Mouse (Mus musculus) testis, adult 2 months (tissue): ENCODE measurements around the gene Foxn3. TPM values are rescaled to one million over a fixed set of nuclear protein-coding genes. Genes with fewer than 3 reads are reported as not detected.

Experiments
- H3K27ac ChIP-seq: fragments of 200-500 bp; 2 replicates; pipeline ENCODE4 v1.5.1; 2012; ENCODE audit warnings: low read depth, low read length; ENCODE audit not compliant: control insufficient read depth, insufficient read depth
- H3K27me3 ChIP-seq: fragments of 200-500 bp; 2 replicates; pipeline ENCODE4 v1.6.1; 2012; ENCODE audit warnings: mild to moderate bottlenecking, low read length, moderate library complexity; ENCODE audit not compliant: control insufficient read depth, insufficient read depth
- H3K36me3 ChIP-seq: fragments of 200-500 bp; 2 replicates; pipeline ENCODE4 v1.6.1; 2012; ENCODE audit warnings: mild to moderate bottlenecking, low read length; ENCODE audit not compliant: control insufficient read depth, insufficient read depth
- H3K4me1 ChIP-seq: fragments of 200-500 bp; 2 replicates; pipeline ENCODE4 v1.6.1; 2012; ENCODE audit warnings: low read length; ENCODE audit not compliant: control insufficient read depth, insufficient read depth
- H3K4me3 ChIP-seq: fragments of 200-500 bp; 2 replicates; pipeline ENCODE4 v1.5.1; 2012; ENCODE audit warnings: low read depth, mild to moderate bottlenecking, low read length, moderate library complexity, mixed read lengths; ENCODE audit not compliant: control insufficient read depth
- CTCF ChIP-seq: fragments of 200-500 bp; IDR thresholded peaks from 2 replicates; pipeline ENCODE4 v1.5.1; 2012; ENCODE audit warnings: low read depth, mild to moderate bottlenecking, inconsistent platforms, low read length, moderate library complexity; ENCODE audit not compliant: control insufficient read depth, insufficient read depth, insufficient replicate concordance
- POLR2A ChIP-seq: fragments of 200-500 bp; IDR thresholded peaks from 2 replicates; pipeline ENCODE4 v1.6.1; 2012; ENCODE audit warnings: low read depth, mild to moderate bottlenecking, inconsistent platforms, low read length, moderate library complexity; ENCODE audit not compliant: control insufficient read depth
- polyA plus RNA-seq: library from polyadenylated mRNA; depleted of rRNA; stranded (reverse); fragments of >200 nt; gene quantifications from 2 replicates; pipeline ENCODE4 v1.2.3, GENCODE M21; 2012

Foxn3 gene
- polyA plus RNA-seq, 1 experiment = 7.3 TPM

DNA sequence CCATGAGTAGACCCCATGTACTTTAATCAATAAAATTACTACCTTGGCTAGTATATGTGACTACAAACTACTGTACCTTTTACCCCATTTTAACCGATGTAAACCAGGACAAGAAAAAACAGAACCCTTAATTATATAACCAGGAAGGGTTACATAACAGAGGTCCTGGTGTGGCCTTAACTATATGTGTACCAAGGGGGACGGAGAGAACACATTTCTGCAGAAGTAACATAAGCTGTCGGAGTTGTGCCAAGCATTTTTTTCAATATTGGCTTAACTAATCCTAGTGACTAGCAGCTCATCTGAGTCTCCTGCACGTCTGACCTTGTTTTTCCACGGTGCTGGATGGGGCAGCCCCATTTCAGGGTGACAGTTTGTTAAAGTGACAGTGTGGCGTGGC is 315.4 kb downstream of the Foxn3 start:
- no peaks in the 10 kb centered on the region for H3K36me3 ChIP-seq
- H3K27me3 ChIP-seq = no peaks in the 10 kb centered on the region
- H3K27ac ChIP-seq = no peak overlapping the region
- no peak for TF ChIP-seq POLR2A
- no peak for TF ChIP-seq CTCF
- H3K4me3 ChIP-seq = no peak overlapping the region
- peaks cover 4% of the 10 kb centered on the region; the same call in 1 of the 2 replicates for H3K4me1 ChIP-seq

DNA sequence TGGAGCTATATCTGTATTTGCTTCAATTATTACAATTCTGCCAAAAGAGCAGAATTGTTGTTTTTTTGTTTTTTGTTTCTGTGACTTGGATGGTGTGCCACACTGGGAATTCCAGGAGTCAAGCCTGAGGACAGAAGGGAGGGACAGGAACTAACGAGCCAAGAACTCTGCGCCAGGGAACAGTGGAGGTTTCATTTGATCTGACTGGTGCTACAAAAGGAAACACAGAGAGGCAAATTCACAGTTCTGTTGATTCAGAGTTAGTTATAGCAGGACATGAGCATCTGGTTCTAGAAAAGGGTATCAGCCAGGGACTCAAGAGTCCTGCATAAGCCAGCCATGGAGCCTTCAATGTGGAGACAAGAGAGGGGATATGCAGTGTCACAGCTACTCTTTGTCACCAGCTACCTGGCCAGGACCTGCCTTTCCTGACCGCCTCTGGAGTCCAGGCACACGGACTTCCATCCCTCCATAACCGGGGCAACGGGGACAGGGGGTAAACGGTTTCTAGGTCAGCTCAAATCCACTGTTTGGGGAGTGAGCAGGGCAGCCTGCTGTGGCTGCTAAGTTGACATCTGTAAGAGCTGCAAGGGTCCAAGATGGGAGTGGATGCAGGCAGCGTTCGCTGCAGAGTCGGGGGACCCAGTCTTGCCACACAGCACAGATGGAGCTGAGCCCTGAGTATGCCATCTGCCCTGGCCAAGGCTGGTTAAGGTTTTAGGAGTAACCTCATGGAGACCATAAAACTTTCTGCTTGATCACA is 316.2 kb downstream of the Foxn3 start:
- Histone ChIP-seq H3K4me3 (no peak overlapping the region), H3K27ac (no peak overlapping the region), H3K4me1 (peaks cover 4% of the 10 kb centered on the region; the same call in 1 of the 2 replicates), H3K27me3 (no peaks in the 10 kb centered on the region), H3K36me3 (no peaks in the 10 kb centered on the region)
- TF ChIP-seq POLR2A = no peak
- no peak for TF ChIP-seq CTCF

DNA sequence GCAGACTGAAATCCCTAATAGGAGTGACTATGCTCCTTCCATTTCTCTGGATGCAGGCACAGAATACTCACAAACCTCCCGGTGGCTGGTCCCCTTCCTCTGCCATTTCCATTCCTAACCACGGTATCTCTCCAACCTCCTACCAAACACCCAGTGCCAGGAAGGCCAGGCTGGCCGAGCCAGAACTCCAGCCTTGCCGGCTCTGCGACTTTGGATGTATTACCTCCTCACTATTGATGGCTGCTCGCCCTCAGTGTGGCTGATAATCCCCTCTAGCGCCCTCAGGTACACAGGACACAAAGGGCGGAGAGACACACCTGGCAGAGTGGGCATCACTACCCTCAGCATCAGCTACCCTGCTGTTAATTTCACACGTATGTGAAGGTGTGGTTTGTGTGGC is 318.7 kb downstream of the Foxn3 start:
- H3K27me3 ChIP-seq = no peaks in the 10 kb centered on the region
- no peaks in the 10 kb centered on the region for H3K36me3 ChIP-seq
- H3K27ac ChIP-seq = no peak overlapping the region
- peaks cover 4% of the 10 kb centered on the region; the same call in 1 of the 2 replicates for H3K4me1 ChIP-seq
- no peak overlapping the region for H3K4me3 ChIP-seq
- TF ChIP-seq CTCF = no peak

DNA sequence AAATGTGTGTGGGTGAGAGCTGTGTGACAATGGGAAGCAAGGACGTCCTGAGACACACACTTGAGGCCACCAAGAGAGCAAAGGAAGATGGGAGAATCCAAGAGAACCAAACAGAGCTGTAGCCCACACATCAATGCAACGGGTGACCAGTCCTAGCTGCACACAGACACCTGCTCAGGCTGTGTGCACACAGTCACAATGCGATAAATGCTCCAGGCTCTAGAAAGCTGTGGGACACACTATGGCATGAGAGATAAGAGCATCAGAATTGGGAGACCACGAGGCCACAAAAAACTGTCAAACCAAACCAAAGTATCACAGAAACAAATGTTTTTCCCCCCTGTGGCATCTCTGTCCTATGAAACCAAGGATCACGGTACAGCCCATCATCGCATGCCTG is 319.1 kb downstream of the Foxn3 start:
- TF ChIP-seq CTCF (no peak), POLR2A (no peak)

DNA sequence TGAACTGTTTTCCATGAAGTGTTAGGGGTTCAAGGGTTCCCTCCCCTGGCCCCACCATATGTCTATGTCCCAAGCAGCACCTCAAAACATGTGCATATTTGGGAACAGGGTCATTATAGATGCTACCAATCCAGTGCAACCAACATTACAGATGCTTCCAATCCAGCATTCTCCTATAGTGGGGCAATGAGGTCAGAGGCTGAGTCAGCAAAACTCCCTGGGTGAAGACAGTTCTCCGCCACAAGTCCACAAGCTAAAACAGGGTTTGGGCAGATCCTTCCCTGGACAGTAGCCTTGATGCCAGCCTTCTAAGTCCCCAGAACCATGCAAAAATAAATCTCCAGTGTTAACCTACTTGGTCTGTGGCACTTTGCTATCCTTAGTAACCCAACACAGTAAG is 320.1 kb downstream of the Foxn3 start:
- no peaks in the 10 kb centered on the region for H3K27me3 ChIP-seq
- H3K36me3 ChIP-seq = no peaks in the 10 kb centered on the region
- TF ChIP-seq POLR2A = no peak
- no peak for TF ChIP-seq CTCF
- H3K4me1 ChIP-seq = peaks cover 4% of the 10 kb centered on the region; the same call in 1 of the 2 replicates
- no peak overlapping the region for H3K4me3 ChIP-seq
- H3K27ac ChIP-seq = no peak overlapping the region

More for the DNA sequence above, 319.1 kb downstream of the Foxn3 start:
- H3K27ac ChIP-seq = no peak overlapping the region
- peaks cover 4% of the 10 kb centered on the region; the same call in 1 of the 2 replicates for H3K4me1 ChIP-seq
- H3K36me3 ChIP-seq = no peaks in the 10 kb centered on the region
- H3K4me3 ChIP-seq = no peak overlapping the region
- H3K27me3 ChIP-seq = no peaks in the 10 kb centered on the region

DNA sequence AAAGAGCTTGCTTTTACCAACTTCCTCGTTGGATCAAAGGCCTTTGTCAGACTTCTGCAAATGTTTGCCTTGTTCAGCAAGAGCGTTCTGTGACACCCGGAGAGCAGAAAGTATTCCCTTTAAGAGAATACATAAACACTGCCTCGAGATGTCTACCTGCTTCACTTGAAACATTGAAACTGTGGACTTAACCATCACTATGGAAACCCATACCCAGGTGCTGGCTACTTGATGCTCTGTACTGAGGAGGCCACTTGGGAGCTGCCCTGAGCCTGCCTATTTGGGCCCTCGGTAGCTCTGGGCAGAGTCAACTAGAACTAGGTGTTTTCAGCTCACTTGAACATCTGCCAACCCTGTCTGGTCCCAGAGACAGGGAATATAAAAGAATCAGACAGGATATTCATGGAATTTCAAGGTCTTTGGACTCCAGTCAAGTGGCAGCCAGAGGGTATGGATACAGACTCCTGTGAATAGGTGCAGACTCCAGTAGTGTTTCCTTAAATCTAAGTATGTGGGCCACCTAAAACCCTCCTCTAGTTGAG is 323.1 kb downstream of the Foxn3 start:
- TF ChIP-seq POLR2A = no peak
- Histone ChIP-seq H3K36me3 (no peaks in the 10 kb centered on the region), H3K27ac (no peak overlapping the region), H3K4me3 (no peak overlapping the region), H3K4me1 (no peaks in the 10 kb centered on the region), H3K27me3 (no peaks in the 10 kb centered on the region)

DNA sequence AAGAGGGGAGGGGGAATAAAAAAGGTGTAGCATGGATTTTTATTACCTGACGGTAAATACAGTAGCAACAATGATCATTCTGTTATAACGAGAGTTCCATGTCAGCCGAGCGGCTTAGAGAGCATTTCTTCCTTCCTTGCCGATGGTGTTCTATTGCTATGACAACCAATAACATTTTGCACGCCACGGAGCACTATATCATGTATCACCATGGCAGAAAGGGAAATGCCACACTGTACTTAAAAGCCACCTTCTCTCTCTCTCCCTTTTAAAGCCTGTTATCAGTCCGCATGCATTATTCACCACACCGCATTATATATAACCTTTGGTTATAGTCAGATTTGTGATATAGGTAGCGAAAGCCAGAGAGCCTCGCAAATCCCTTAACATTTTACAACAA is 323.6 kb downstream of the Foxn3 start:
- no peak overlapping the region for H3K27ac ChIP-seq
- H3K4me1 ChIP-seq = no peaks in the 10 kb centered on the region
- H3K36me3 ChIP-seq = no peaks in the 10 kb centered on the region
- H3K27me3 ChIP-seq = no peaks in the 10 kb centered on the region
- H3K4me3 ChIP-seq = no peak overlapping the region
- no peak for TF ChIP-seq CTCF
- no peak for TF ChIP-seq POLR2A
